Mouse (Mus musculus) stomach, postnatal 0 days (tissue): ENCODE measurements around the gene Serinc5. TPM values are rescaled to one million over a fixed set of nuclear protein-coding genes. Genes with fewer than 3 reads are reported as not detected.

Experiments used
- ATAC-seq: fragments of 200-750 bp; cut with Nextera tagmentation; 2 replicates; pipeline ENCODE4 v1.8.0; 2017; ENCODE audit not compliant: low FRiP score, low TSS enrichment
- DNase-seq: peaks from one replicate; pipeline ENCODE4 v3.0.0-alpha.2; 2016; ENCODE audit warnings: low spot score
- H3K27ac ChIP-seq: fragments of 300-500 bp; sonication (generic); replicated peaks from 2 replicates; pipeline ENCODE4 v1.5.1; 2014; ENCODE audit warnings: mild to moderate bottlenecking, control low read depth
- H3K27me3 ChIP-seq: fragments of 300-500 bp; sonication (generic); 2 replicates; pipeline ENCODE4 v1.6.1; 2014; ENCODE audit warnings: low read length; ENCODE audit not compliant: control insufficient read depth, insufficient read depth
- H3K36me3 ChIP-seq: fragments of 300-500 bp; sonication (generic); 2 replicates; pipeline ENCODE4 v1.6.1; 2014; ENCODE audit warnings: low read length, mixed read lengths; ENCODE audit not compliant: control insufficient read depth, insufficient read depth
- H3K4me1 ChIP-seq: fragments of 300-500 bp; sonication (generic); replicated peaks from 2 replicates; pipeline ENCODE4 v1.6.1; 2014; ENCODE audit warnings: antibody characterized with exemption; ENCODE audit not compliant: control insufficient read depth, insufficient read depth
- H3K4me2 ChIP-seq: fragments of 300-500 bp; sonication (generic); replicated peaks from 2 replicates; pipeline ENCODE4 v1.6.1; 2014; ENCODE audit warnings: low read depth, mild to moderate bottlenecking, control low read depth, moderate library complexity
- H3K4me3 ChIP-seq: fragments of 300-500 bp; sonication (generic); 2 replicates; pipeline ENCODE4 v1.5.1; 2014; ENCODE audit warnings: low read depth, low read length, control low read depth
- H3K9ac ChIP-seq: fragments of 300-500 bp; sonication (generic); 2 replicates; pipeline ENCODE4 v1.6.1; 2014; ENCODE audit warnings: mild to moderate bottlenecking, low read length, control low read depth, mixed read lengths
- H3K9me3 ChIP-seq: fragments of 300-500 bp; sonication (generic); 2 replicates; pipeline ENCODE4 v1.6.1; 2016; ENCODE audit warnings: low read length; ENCODE audit not compliant: control insufficient read depth
- CTCF ChIP-seq: IDR thresholded peaks from 2 replicates; pipeline ENCODE4 v1.5.1; 2016; ENCODE audit warnings: antibody characterized with exemption, low read depth, mild to moderate bottlenecking, moderate library complexity
- EP300 ChIP-seq: optimal IDR thresholded peaks from 2 replicates; pipeline ENCODE3; 2016; ENCODE audit warnings: antibody characterized with exemption
- WGBS: fragments of 180-500 bp; shearing (Covaris S2); extraction: QIAGEN DNeasy Blood & Tissue Kit; methylation state at CpG from one replicate; pipeline ENCODE4 v1.1.7; 2014; 5-methylcytosine and 5-hydroxymethylcytosine counted together
- polyA plus RNA-seq: library from polyadenylated mRNA; unstranded; fragments of >200 nt; fragmentation: Nextera tagmentation; extraction: Ambion mirVana; gene quantifications from 2 replicates; pipeline ENCODE4 v1.2.1, GENCODE M21; 2015

Gene Serinc5
- polyA plus RNA-seq, 1 experiment from 2014 or later: 14.5 TPM

DNA sequence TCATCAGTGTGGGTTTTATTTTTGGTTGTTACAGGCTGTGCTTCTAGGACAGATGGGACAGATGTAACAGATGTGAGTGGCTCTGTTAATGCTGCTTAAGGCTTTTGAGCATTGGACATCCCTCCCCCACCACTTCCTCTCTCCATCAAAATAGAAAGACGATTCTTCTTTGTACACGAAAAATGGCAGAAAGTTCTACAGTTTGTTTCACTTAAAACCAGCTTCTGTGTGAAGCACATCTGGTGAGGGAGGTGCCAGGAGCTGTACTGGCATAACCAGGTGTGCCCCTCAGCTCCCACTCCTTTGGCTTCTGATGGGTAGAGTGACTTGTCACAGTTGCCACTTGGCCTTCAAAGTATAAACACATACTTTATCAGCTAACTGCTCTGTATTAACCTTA, 63.8 kb downstream of the Serinc5 start:
- TF ChIP-seq EP300: no peak
- TF ChIP-seq CTCF: no peak
- Histone ChIP-seq H3K4me3 (no peak overlapping the region), H3K4me1 (peaks cover 7% of the 10 kb centered on the region; the same call in 1 of the 2 replicates), H3K4me2 (no peak overlapping the region), H3K27ac (peak overlapping the region; percentile 36; the same call in 1 of the 2 replicates), H3K9ac (no peak overlapping the region), H3K9me3 (no peaks in the 10 kb centered on the region), H3K27me3 (no peaks in the 10 kb centered on the region), H3K36me3 (no peaks in the 10 kb centered on the region)
- no peak for DNase-seq
- ATAC-seq: no peak
- WGBS: 45% methylated on average over 2 of the region's 2 CpGs

DNA sequence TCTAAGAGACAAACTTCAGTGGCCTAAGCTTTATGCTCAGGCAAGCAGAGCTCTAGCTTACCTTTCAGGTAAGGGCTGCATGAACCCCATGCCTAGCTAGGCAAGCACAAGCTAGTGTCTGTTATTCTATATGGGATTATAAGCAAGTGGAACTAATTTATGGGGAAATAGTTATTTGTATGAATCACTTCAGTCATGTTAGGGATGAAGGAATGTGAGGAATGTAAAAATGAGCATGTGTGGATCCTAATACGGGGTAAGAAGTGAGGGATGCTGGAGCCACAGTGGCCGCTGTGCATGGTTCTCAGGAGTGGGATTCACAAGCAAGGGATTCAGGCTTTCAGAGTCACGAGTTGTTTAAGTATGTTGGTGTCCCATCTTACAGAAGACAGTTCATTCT, 64.4 kb downstream of the Serinc5 start:
- H3K4me2 ChIP-seq: no peak overlapping the region
- H3K9ac ChIP-seq: no peak overlapping the region
- no peak for TF ChIP-seq CTCF
- TF ChIP-seq EP300: no peak
- peaks cover 7% of the 10 kb centered on the region; the same call in 1 of the 2 replicates for H3K4me1 ChIP-seq
- WGBS: 54% methylated on average over 3 of the region's 3 CpGs
- DNase-seq (no peak), ATAC-seq (no peak)
- no peak overlapping the region for H3K4me3 ChIP-seq
- no peaks in the 10 kb centered on the region for H3K36me3 ChIP-seq
- no peaks in the 10 kb centered on the region for H3K9me3 ChIP-seq
- H3K27me3 ChIP-seq: no peaks in the 10 kb centered on the region
- H3K27ac ChIP-seq: peak overlapping the region; percentile 20; the same call in 1 of the 2 replicates

DNA sequence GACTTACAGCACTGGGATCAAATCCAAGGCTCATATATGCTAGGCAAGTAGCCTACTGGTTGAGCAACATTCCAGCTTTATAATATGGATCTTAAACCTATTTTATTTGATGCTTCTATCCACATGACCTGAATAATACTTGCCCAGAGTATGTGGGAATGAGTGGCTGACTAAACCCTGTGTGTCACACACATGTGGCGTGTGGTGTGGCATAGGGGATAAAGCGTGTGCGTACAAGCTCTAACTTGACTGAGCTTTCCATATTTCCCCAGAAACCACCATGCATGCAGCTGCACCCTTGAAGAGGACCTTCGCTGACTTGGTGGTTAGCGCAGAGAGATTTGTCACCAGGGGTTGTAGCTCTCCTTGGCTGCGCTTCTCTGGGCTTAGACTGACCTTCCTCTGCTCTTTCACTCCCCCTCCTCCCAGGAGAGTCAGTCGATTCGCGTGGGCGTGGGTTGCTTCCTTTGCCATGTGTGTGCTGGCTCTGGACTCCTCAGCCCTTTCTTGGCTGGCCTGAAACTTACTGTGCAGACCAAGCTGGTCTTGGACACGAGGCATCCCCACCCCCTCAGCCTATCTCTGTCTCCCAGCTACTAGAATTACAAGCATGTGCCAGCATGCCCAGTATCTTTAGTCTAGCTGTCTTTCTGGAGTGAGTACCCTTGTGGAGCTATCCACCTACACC, 65.2 kb downstream of the Serinc5 start:
- H3K4me1 ChIP-seq: peaks cover 7% of the 10 kb centered on the region; the same call in 1 of the 2 replicates
- peak overlapping the region; percentile 77 for H3K27ac ChIP-seq
- H3K4me3 ChIP-seq: no peak overlapping the region
- H3K36me3 ChIP-seq: no peaks in the 10 kb centered on the region
- ATAC-seq (peak; percentile 55), DNase-seq (no peak)
- TF ChIP-seq CTCF (no peak), EP300 (no peak)
- H3K4me2 ChIP-seq: no peak overlapping the region; the same call in 1 of the 2 replicates
- no peaks in the 10 kb centered on the region for H3K27me3 ChIP-seq
- WGBS: 54% methylated on average over 11 of the region's 11 CpGs
- no peak overlapping the region for H3K9ac ChIP-seq
- no peaks in the 10 kb centered on the region for H3K9me3 ChIP-seq

DNA sequence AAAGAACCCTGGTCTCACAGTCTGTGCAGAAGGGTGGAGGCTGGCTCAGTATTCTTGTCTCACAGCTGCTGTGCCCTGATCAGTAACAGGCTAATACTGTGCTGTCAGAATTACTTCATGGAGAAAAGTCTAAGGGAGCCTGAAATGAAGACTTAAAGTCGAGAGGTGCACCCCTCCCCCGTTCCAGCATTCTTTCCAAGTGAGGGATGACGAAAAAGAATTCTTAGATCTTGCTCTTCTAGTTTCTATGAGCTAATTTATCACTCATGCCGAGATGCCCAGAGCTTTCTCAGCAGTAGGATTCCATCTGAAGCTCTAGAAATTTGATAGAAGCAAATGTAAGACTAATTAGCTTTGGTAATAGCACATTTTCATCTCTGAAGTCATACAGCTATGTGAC, 66.8 kb downstream of the Serinc5 start:
- Histone ChIP-seq H3K4me1 (peaks cover 7% of the 10 kb centered on the region; the same call in 1 of the 2 replicates), H3K27me3 (no peaks in the 10 kb centered on the region), H3K27ac (no peak overlapping the region), H3K4me2 (no peak overlapping the region), H3K9ac (no peak overlapping the region), H3K9me3 (no peaks in the 10 kb centered on the region), H3K36me3 (no peaks in the 10 kb centered on the region), H3K4me3 (no peak overlapping the region)
- no peak for TF ChIP-seq CTCF
- no peak for TF ChIP-seq EP300
- no peak for DNase-seq
- whole genome bisulfite sequencing: 36% methylated on average over 4 of the region's 4 CpGs
- ATAC-seq: no peak

DNA sequence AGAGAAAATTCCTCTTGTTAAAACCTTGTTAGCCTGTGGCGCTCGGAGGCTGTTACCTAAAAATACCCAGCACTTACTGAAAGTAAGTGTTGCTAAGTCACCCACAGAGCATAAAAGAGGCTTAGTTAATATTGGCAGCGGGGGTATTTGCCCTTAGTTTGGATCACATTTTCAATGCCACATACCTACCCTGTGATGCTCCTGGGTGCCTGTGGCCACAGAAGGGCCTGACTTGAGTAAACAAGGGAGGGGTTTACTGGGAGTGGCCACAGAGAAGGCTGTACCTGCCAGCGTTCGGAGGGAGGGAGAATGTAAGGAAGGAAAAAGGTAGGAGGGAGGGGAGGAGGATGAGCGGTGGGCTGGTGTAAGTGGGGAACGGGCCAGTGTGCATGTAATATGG, 68.8 kb downstream of the Serinc5 start:
- 43% methylated on average over 7 of the region's 7 CpGs for WGBS
- H3K27ac ChIP-seq: no peak overlapping the region
- H3K4me1 ChIP-seq: peaks cover 7% of the 10 kb centered on the region; the same call in 1 of the 2 replicates
- no peak overlapping the region for H3K4me3 ChIP-seq
- TF ChIP-seq EP300: no peak
- no peak for TF ChIP-seq CTCF
- H3K4me2 ChIP-seq: no peak overlapping the region
- no peaks in the 10 kb centered on the region for H3K9me3 ChIP-seq
- no peaks in the 10 kb centered on the region for H3K27me3 ChIP-seq
- no peaks in the 10 kb centered on the region for H3K36me3 ChIP-seq
- ATAC-seq (peak; percentile 80), DNase-seq (peak; percentile 54)
- H3K9ac ChIP-seq: no peak overlapping the region

DNA sequence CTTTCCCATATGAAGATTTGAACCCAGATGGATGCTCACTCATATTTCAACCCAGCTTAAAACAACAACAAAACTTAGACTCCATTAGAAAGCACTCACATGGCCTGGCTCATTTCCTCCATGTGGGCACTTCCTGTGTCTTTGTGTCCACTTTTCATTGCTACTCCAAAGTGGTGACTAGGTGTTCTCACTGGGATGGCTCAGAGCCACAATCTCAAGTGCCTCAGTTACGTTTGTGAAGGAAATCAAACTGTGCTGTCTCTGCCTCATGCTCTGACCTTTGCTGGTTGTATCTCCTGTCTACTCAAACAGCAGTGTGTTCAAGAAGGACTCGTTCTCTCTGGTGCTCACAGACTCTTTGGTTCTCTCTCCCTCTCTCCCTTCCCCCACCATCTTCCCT, 70.7 kb downstream of the Serinc5 start:
- Histone ChIP-seq H3K9ac (no peak overlapping the region), H3K27me3 (no peaks in the 10 kb centered on the region), H3K36me3 (no peaks in the 10 kb centered on the region), H3K27ac (no peak overlapping the region), H3K4me2 (no peak overlapping the region), H3K9me3 (no peaks in the 10 kb centered on the region), H3K4me3 (no peak overlapping the region), H3K4me1 (peaks cover 2% of the 10 kb centered on the region)
- 67% methylated on average over 2 of the region's 2 CpGs for WGBS
- no peak for ATAC-seq
- no peak for TF ChIP-seq EP300
- DNase-seq: no peak
